Mouse (Mus musculus) hindbrain, embryonic 11.5 days (tissue): ENCODE results near the gene Kctd6. TPM values are rescaled to one million over a fixed set of nuclear protein-coding genes. Genes with fewer than 3 reads are reported as not detected.
A peak's percentile ranks its signal among the peaks of the same experiment; 100 is the strongest.

Experiments used
- ATAC-seq: fragments of 200-750 bp; cut with Nextera tagmentation; 2 replicates; pipeline ENCODE4 v1.8.0; 2017; ENCODE audit warnings: mild to moderate bottlenecking, moderate TSS enrichment, moderate library complexity; ENCODE audit not compliant: low FRiP score
- DNase-seq: peaks from one replicate; pipeline ENCODE4 v3.0.0-alpha.2; 2015; ENCODE audit warnings: low spot score
- H3K27ac ChIP-seq: fragments of 300-500 bp; sonication (generic); 2 replicates; pipeline ENCODE4 v1.5.1; 2014; ENCODE audit warnings: mild to moderate bottlenecking, low read depth, low read length
- H3K27me3 ChIP-seq: fragments of 300-500 bp; sonication (generic); 2 replicates; pipeline ENCODE4 v1.6.1; 2014; ENCODE audit warnings: mild to moderate bottlenecking, low read length, moderate library complexity, mixed read lengths; ENCODE audit not compliant: control insufficient read depth, insufficient read depth
- H3K36me3 ChIP-seq: fragments of 300-500 bp; sonication (generic); 2 replicates; pipeline ENCODE4 v1.6.1; 2014; ENCODE audit warnings: mild to moderate bottlenecking, low read length, moderate library complexity, mixed read lengths; ENCODE audit not compliant: control insufficient read depth, insufficient read depth
- H3K4me1 ChIP-seq: fragments of 300-500 bp; sonication (generic); replicated peaks from 2 replicates; pipeline ENCODE4 v1.6.1; 2014; ENCODE audit warnings: low read length, mixed read lengths; ENCODE audit not compliant: control insufficient read depth, insufficient read depth
- H3K4me2 ChIP-seq: fragments of 300-500 bp; sonication (generic); replicated peaks from 2 replicates; pipeline ENCODE4 v1.6.1; 2014; ENCODE audit warnings: mild to moderate bottlenecking, low read depth, low read length
- H3K4me3 ChIP-seq: fragments of 300-500 bp; sonication (generic); 2 replicates; pipeline ENCODE4 v1.5.1; 2014; ENCODE audit warnings: low read depth, low read length
- H3K9ac ChIP-seq: fragments of 300-500 bp; sonication (generic); 2 replicates; pipeline ENCODE4 v1.6.1; 2014; ENCODE audit warnings: low read depth, low read length
- H3K9me3 ChIP-seq: fragments of 300-500 bp; sonication (generic); 2 replicates; pipeline ENCODE4 v1.6.1; 2016; ENCODE audit warnings: low read length; ENCODE audit not compliant: control insufficient read depth
- WGBS: fragments of 180-500 bp; shearing (Covaris S2); extraction: QIAGEN DNeasy Blood & Tissue Kit; methylation state at CpG from one replicate; pipeline ENCODE4 v1.1.7; 2014; 5-methylcytosine and 5-hydroxymethylcytosine counted together
- polyA plus RNA-seq: library from polyadenylated mRNA; unstranded; fragments of >200 nt; fragmentation: Nextera tagmentation; extraction: Ambion mirVana; gene quantifications from 2 replicates; pipeline ENCODE4 v1.2.1, GENCODE M21; 2014

Kctd6 gene
- polyA plus RNA-seq, 1 experiment from 2014 or later, result 8.2 TPM

GRCm38 (mm10) chr14:8232155-8232910 lies 18.4 kb downstream of the Kctd6 start:
- no peak overlapping the region for H3K27ac ChIP-seq
- no peak overlapping the region for H3K4me2 ChIP-seq
- H3K9me3 ChIP-seq, result no peaks in the 10 kb centered on the region
- no peak overlapping the region for H3K9ac ChIP-seq
- 90% methylated on average over 6 of the region's 6 CpGs for WGBS
- H3K27me3 ChIP-seq, result no peaks in the 10 kb centered on the region
- no peaks in the 10 kb centered on the region for H3K36me3 ChIP-seq
- no peak overlapping the region for H3K4me3 ChIP-seq
- DNase-seq (no peak), ATAC-seq (no peak)
- no peaks in the 10 kb centered on the region for H3K4me1 ChIP-seq

DNA sequence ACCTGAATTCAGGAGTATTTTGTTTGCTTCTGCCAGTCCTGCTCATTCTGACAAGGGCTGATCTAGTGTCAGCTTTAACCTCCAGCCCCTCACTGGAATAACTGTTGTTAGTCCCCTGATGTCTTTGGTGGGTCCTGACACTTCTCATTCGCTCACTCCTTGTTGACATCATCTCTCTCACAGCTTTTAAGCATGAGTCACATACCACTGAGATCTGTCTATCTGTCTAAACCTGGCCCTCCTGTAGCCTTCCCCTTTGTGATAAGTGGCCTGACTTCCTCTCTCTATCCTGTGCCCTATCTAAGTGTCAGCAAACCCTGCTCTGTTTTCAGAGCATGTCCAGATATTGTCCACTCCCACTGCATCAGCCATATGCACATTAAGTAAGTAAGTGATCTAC lies 19.3 kb downstream of the Kctd6 start:
- Histone ChIP-seq H3K9ac (no peak overlapping the region), H3K27me3 (no peaks in the 10 kb centered on the region), H3K9me3 (no peaks in the 10 kb centered on the region), H3K27ac (no peak overlapping the region), H3K4me1 (no peaks in the 10 kb centered on the region), H3K36me3 (no peaks in the 10 kb centered on the region), H3K4me2 (no peak overlapping the region), H3K4me3 (no peak overlapping the region)
- 77% methylated on average over 1 of the region's 1 CpGs for WGBS
- ATAC-seq, result no peak
- no peak for DNase-seq

DNA sequence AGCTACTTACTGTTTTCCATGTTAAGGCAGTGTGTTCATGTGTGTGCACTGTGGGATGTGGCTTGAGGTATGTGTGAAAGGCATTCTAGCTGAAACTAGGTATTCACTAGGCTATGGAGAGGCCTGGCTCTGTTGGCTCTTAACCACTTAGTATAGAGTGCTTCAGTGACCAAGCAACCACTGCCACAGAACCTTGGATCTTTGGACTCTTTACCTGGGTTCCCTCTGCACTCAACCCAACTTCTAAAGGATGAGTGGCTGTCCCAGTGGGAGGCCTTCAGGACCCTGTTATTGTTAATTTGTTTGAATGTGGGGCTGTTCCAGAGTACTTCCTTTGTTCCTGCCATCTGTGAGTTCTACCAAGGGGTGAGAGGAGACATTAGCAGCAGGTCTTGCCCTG lies 27.9 kb downstream of the Kctd6 start:
- Histone ChIP-seq H3K9me3 (no peaks in the 10 kb centered on the region), H3K4me3 (no peak overlapping the region), H3K9ac (no peak overlapping the region), H3K27me3 (no peaks in the 10 kb centered on the region), H3K27ac (no peak overlapping the region), H3K4me2 (no peak overlapping the region), H3K4me1 (no peaks in the 10 kb centered on the region), H3K36me3 (no peaks in the 10 kb centered on the region)
- DNase-seq, result no peak
- ATAC-seq, result no peak

GRCm38 (mm10) chr14:8242388-8242920 lies 28.5 kb downstream of the Kctd6 start:
- no peaks in the 10 kb centered on the region for H3K27me3 ChIP-seq
- H3K36me3 ChIP-seq, result no peaks in the 10 kb centered on the region
- H3K4me3 ChIP-seq, result no peak overlapping the region
- H3K9me3 ChIP-seq, result no peaks in the 10 kb centered on the region
- no peaks in the 10 kb centered on the region for H3K4me1 ChIP-seq
- H3K27ac ChIP-seq, result no peak overlapping the region
- WGBS, result 62% methylated on average over 5 of the region's 5 CpGs
- DNase-seq (peak; percentile 17), ATAC-seq (no peak; the same call in 1 of the 2 replicates)
- no peak overlapping the region for H3K4me2 ChIP-seq
- H3K9ac ChIP-seq, result no peak overlapping the region

DNA sequence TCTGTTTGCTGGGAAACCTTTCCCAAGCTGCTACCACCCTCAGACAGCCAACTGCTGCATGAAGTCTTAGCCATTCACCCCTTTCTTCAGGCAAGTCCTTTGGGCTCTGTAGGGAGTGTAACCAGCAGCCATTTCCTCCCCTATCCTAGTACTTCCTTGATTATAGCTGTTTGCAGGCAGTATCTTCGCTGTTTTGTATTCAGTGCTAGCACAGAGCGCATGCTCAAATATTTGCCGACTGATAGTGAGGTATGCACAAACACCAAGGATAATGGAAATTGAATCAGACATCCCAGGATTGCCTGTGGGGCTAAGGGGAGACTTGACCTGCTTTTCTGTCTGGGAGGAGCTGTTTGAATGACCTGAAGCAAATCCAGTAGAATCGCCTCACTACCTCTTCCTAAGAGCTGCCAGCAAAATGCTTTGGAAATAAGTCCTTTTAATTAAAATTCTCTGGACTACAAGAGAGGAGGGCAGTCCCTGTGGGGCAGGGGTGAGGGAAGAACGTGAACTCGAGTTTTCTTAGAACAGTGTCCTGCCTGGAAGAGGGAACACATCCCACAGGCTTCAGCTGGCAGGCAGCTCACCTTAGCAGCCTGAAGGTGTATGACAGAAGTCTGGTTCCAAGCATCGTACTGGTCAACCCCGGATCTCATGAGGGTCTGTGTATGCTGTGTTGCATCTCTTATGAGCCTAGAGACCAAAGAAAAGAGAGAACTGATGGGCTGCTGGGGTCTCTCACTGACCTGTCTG lies 29.4 kb downstream of the Kctd6 start:
- no peak overlapping the region for H3K9ac ChIP-seq
- H3K36me3 ChIP-seq, result no peaks in the 10 kb centered on the region
- ATAC-seq (no peak), DNase-seq (no peak)
- no peak overlapping the region for H3K27ac ChIP-seq
- H3K9me3 ChIP-seq, result no peaks in the 10 kb centered on the region
- 73% methylated on average over 8 of the region's 8 CpGs for WGBS
- H3K4me1 ChIP-seq, result no peaks in the 10 kb centered on the region
- H3K27me3 ChIP-seq, result no peaks in the 10 kb centered on the region
- H3K4me2 ChIP-seq, result no peak overlapping the region
- H3K4me3 ChIP-seq, result no peak overlapping the region

- Histone ChIP-seq H3K9ac (no peak overlapping the region), H3K27me3 (no peaks in the 10 kb centered on the region), H3K27ac (no peak overlapping the region), H3K9me3 (no peaks in the 10 kb centered on the region), H3K4me2 (no peak overlapping the region), H3K36me3 (no peaks in the 10 kb centered on the region), H3K4me3 (no peak overlapping the region), H3K4me1 (no peaks in the 10 kb centered on the region)
- DNase-seq (no peak), ATAC-seq (no peak)
- WGBS, result 83% methylated on average over 5 of the region's 5 CpGs
These were observed 30.3 kb downstream of the Kctd6 start for GRCm38 (mm10) chr14:8244211-8244611.

- Histone ChIP-seq H3K36me3 (no peaks in the 10 kb centered on the region), H3K4me2 (no peak overlapping the region), H3K27me3 (no peaks in the 10 kb centered on the region), H3K4me3 (no peak overlapping the region), H3K9me3 (no peaks in the 10 kb centered on the region), H3K27ac (no peak overlapping the region), H3K9ac (no peak overlapping the region), H3K4me1 (no peaks in the 10 kb centered on the region)
- WGBS, result 88% methylated on average over 8 of the region's 8 CpGs
- DNase-seq (no peak), ATAC-seq (no peak)
These were observed 32.9 kb downstream of the Kctd6 start for GRCm38 (mm10) chr14:8246878-8247277.

GRCm38 (mm10) chr14:8249206-8249605 lies 35.3 kb downstream of the Kctd6 start:
- Histone ChIP-seq H3K9ac (no peak overlapping the region), H3K27ac (no peak overlapping the region), H3K27me3 (no peaks in the 10 kb centered on the region), H3K36me3 (no peaks in the 10 kb centered on the region), H3K4me3 (no peak overlapping the region), H3K4me2 (no peak overlapping the region), H3K9me3 (no peaks in the 10 kb centered on the region), H3K4me1 (no peaks in the 10 kb centered on the region)
- 89% methylated on average over 1 of the region's 1 CpGs for WGBS
- DNase-seq (no peak), ATAC-seq (no peak)
